Mouse (Mus musculus) cortical plate, adult 2 months (tissue): ENCODE results near the gene March10.

Experiments
- CTCF ChIP-seq: fragments of 200-500 bp; IDR thresholded peaks from 2 replicates; pipeline ENCODE4 v1.5.1; 2011; ENCODE audit warnings: mild to moderate bottlenecking, control low read depth, low read length; ENCODE audit not compliant: insufficient read depth; ENCODE audit errors: extremely low read depth
- POLR2A ChIP-seq: fragments of 200-500 bp; IDR thresholded peaks from 2 replicates; pipeline ENCODE4 v1.6.1; 2011; ENCODE audit warnings: mild to moderate bottlenecking, low read length, control low read depth; ENCODE audit not compliant: insufficient read depth; ENCODE audit errors: extremely low read depth

GRCm38 (mm10) chr11:105446221-105446620 lies 10.3 kb downstream of the March10 start:
- TF ChIP-seq CTCF, result no peak
- TF ChIP-seq POLR2A, result no peak
